Mouse (Mus musculus): ENCODE measurements at regions not wholly inside any gene's neighbourhood (a gene's known extent, or its start where the extent isn't known, plus 50 kb on each side); places are given as distances from the start of the nearest gene placed in this dataset.

DNA sequence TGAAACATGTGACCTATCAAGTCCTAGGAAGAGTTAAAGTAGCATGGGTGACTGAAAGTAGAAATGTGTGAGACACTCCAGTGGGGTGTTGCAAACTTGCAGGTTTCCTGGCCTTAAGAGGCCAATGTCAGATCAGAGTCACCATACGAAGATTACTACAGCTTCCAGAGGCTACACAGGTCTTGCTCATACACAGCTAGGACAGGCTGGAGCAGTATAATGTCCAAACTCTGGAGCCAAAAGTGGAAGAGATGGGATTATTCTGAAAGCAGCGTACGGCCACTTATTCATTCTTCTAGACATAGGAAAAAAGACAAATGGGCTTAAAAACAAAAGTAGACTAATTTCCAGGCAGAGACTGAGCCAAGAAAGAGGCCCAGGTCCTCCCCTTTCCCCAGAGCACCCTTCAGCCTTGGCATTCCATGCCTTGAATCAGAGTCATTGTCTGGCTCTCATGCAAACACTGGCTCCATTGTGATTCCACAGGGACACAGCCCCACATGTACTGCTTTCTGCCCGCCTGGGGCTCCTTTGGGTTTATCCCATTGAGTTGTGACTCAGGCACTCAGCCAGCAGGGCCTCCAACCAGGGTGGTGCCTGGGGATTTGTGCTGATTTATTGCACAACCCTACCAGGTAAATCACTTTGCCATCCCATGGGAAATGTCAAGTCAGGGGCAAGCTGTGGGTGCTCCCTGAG lies 94.5 kb downstream of the Rassf10 start:
- Histone ChIP-seq H3ac (ENCODE audit: control insufficient read depth, insufficient read length) (no peak overlapping the region), H3K36me3 (ENCODE audit: control insufficient read depth, insufficient read depth) (no peaks in the 10 kb centered on the region), H3K27me3 (ENCODE audit: control insufficient read depth, insufficient read depth, insufficient read length) (peaks cover 20% of the 10 kb centered on the region), H3K79me2 (ENCODE audit: control insufficient read depth, insufficient read depth) (no peaks in the 10 kb centered on the region), H3K4me3 (no peak overlapping the region), H3K4me2 (ENCODE audit: low read depth) (no peak overlapping the region)
- TF ChIP-seq POLR2AphosphoS2 (IDR thresholded peaks at IDR 0.05; ENCODE audit: insufficient read length, low read depth) (no peak), MAX (IDR thresholded peaks at IDR 0.05; ENCODE audit: low read depth) (no peak), TCF12 (IDR thresholded peaks at IDR 0.05; ENCODE audit: insufficient read depth, poor library complexity, severe bottlenecking) (no peak), POLR2A (IDR thresholded peaks at IDR 0.05; ENCODE audit: insufficient read length, low read depth) (no peak), REST (IDR thresholded peaks at IDR 0.05; ENCODE audit: insufficient read depth, insufficient read length) (no peak), MYOD1 (IDR thresholded peaks at IDR 0.05; ENCODE audit: control insufficient read depth in 1 of 3, insufficient read length in 2 of 3, low read depth in 2 of 3) (no peak), CEBPB (IDR thresholded peaks at IDR 0.05; ENCODE audit: insufficient read depth, poor library complexity, severe bottlenecking) (no peak)

- Histone ChIP-seq H3ac (ENCODE audit: control insufficient read depth, insufficient read length) (no peak overlapping the region), H3K36me3 (ENCODE audit: control insufficient read depth, insufficient read depth) (no peaks in the 10 kb centered on the region)
Measured at GRCm38 (mm10) chr7:113049440-113049839, 95.7 kb downstream of the Rassf10 start.

DNA sequence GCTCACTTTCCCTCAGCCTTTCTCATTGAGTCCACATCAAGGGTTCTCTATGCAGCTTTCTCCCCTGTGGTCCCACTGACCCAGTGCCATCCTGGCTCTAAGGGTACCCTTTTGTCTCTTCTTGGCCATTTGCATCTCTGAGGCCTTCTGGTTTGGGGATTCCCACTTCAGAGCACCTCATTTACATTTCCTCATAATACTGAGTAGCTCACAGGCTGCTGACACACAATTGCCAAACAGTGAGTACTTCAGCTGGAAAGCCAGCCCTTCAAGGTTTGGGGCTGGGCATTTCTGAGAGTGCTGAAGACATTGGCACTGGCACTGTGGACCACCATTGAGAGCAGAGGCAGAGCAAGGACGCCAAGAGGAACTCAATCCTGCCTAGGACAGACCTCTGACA lies 99.2 kb downstream of the Rassf10 start:
- no peak overlapping the region for H3K4me2 ChIP-seq (ENCODE audit: low read depth)
- peaks cover 31% of the 10 kb centered on the region for H3K27me3 ChIP-seq (ENCODE audit: control insufficient read depth, insufficient read depth, insufficient read length)
- H3K4me3 ChIP-seq: no peak overlapping the region
- no peak overlapping the region for H3ac ChIP-seq (ENCODE audit: control insufficient read depth, insufficient read length)
- no peaks in the 10 kb centered on the region for H3K79me2 ChIP-seq (ENCODE audit: control insufficient read depth, insufficient read depth)
- no peaks in the 10 kb centered on the region for H3K36me3 ChIP-seq (ENCODE audit: control insufficient read depth, insufficient read depth)
- TF ChIP-seq MYOD1 (IDR thresholded peaks at IDR 0.05; ENCODE audit: control insufficient read depth in 1 of 3, insufficient read length in 2 of 3, low read depth in 2 of 3) (no peak), USF1 (IDR thresholded peaks at IDR 0.05; ENCODE audit: low read depth) (no peak), TCF3 (IDR thresholded peaks at IDR 0.05; ENCODE audit: insufficient read length, low read depth) (no peak), POLR2A (IDR thresholded peaks at IDR 0.05; ENCODE audit: insufficient read length, low read depth) (no peak), POLR2AphosphoS2 (IDR thresholded peaks at IDR 0.05; ENCODE audit: insufficient read length, low read depth) (no peak), MAX (IDR thresholded peaks at IDR 0.05; ENCODE audit: low read depth) (no peak)

More at GRCm38 (mm10) chr7:113049440-113049839, 95.7 kb downstream of the Rassf10 start:
- Histone ChIP-seq H3K4me3 (no peak overlapping the region), H3K4me2 (ENCODE audit: low read depth) (no peak overlapping the region), H3K79me2 (ENCODE audit: control insufficient read depth, insufficient read depth) (no peaks in the 10 kb centered on the region), H3K27me3 (ENCODE audit: control insufficient read depth, insufficient read depth, insufficient read length) (peaks cover 22% of the 10 kb centered on the region)
- TF ChIP-seq CEBPB (IDR thresholded peaks at IDR 0.05; ENCODE audit: insufficient read depth, poor library complexity, severe bottlenecking): no peak
- no peak for TF ChIP-seq SRF (IDR thresholded peaks at IDR 0.05; ENCODE audit: control insufficient read depth, insufficient read length, low read depth)
- no peak for TF ChIP-seq REST (IDR thresholded peaks at IDR 0.05; ENCODE audit: insufficient read depth, insufficient read length)
- no peak for TF ChIP-seq TCF12 (IDR thresholded peaks at IDR 0.05; ENCODE audit: insufficient read depth, poor library complexity, severe bottlenecking)
- no peak for TF ChIP-seq MYOD1 (IDR thresholded peaks at IDR 0.05; ENCODE audit: control insufficient read depth in 1 of 3, insufficient read length in 2 of 3, low read depth in 2 of 3)
- TF ChIP-seq MAX (IDR thresholded peaks at IDR 0.05; ENCODE audit: low read depth): no peak
- TF ChIP-seq USF1 (IDR thresholded peaks at IDR 0.05; ENCODE audit: low read depth): no peak
- no peak for TF ChIP-seq POLR2A (IDR thresholded peaks at IDR 0.05; ENCODE audit: insufficient read length, low read depth)
- no peak for TF ChIP-seq E2F4 (IDR thresholded peaks at IDR 0.05; ENCODE audit: insufficient read depth)
- TF ChIP-seq TCF3 (IDR thresholded peaks at IDR 0.05; ENCODE audit: insufficient read length, low read depth): no peak
- TF ChIP-seq POLR2AphosphoS2 (IDR thresholded peaks at IDR 0.05; ENCODE audit: insufficient read length, low read depth): no peak
- no peak for TF ChIP-seq MYOG (IDR thresholded peaks at IDR 0.05; ENCODE audit: control insufficient read depth in 1 of 3, insufficient read depth in 1 of 3, insufficient read length in 2 of 3, low read depth in 2 of 3)

DNA sequence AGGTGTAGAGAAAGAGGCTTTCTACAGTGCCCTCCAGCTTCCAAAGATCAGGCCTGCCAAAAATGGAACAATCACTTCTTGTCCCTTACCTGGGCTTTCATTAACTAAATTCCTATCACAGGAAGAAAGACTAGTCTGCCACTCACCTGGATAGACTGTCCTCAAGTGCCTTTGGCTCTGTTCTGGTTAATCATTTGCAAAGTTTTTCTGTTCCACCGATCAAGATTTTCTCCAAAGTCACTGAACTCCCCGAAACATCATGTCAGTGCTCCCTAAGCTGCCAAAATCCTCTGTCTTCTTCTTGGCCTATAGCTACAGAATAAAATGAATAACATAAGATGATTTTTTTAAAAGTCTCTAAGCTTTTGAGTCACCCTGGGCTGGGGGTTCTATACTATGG lies 102.7 kb downstream of the Rassf10 start:
- TF ChIP-seq MYOG (IDR thresholded peaks at IDR 0.05; ENCODE audit: control insufficient read depth in 1 of 3, insufficient read depth in 1 of 3, insufficient read length in 2 of 3, low read depth in 2 of 3) (no peak), TCF3 (IDR thresholded peaks at IDR 0.05; ENCODE audit: insufficient read length, low read depth) (no peak), E2F4 (IDR thresholded peaks at IDR 0.05; ENCODE audit: insufficient read depth) (no peak), MAX (IDR thresholded peaks at IDR 0.05; ENCODE audit: low read depth) (no peak), SRF (IDR thresholded peaks at IDR 0.05; ENCODE audit: control insufficient read depth, insufficient read length, low read depth) (no peak), CEBPB (IDR thresholded peaks at IDR 0.05; ENCODE audit: insufficient read depth, poor library complexity, severe bottlenecking) (no peak), TCF12 (IDR thresholded peaks at IDR 0.05; ENCODE audit: insufficient read depth, poor library complexity, severe bottlenecking) (no peak), USF1 (IDR thresholded peaks at IDR 0.05; ENCODE audit: low read depth) (no peak), MYOD1 (IDR thresholded peaks at IDR 0.05; ENCODE audit: control insufficient read depth in 1 of 3, insufficient read length in 2 of 3, low read depth in 2 of 3) (no peak), POLR2AphosphoS2 (IDR thresholded peaks at IDR 0.05; ENCODE audit: insufficient read length, low read depth) (no peak), REST (IDR thresholded peaks at IDR 0.05; ENCODE audit: insufficient read depth, insufficient read length) (no peak), POLR2A (IDR thresholded peaks at IDR 0.05; ENCODE audit: insufficient read length, low read depth) (no peak)
- Histone ChIP-seq H3K4me2 (ENCODE audit: low read depth) (no peak overlapping the region), H3K27me3 (ENCODE audit: control insufficient read depth, insufficient read depth, insufficient read length) (peaks cover 29% of the 10 kb centered on the region)

More for the DNA sequence above, 102.7 kb downstream of the Rassf10 start:
- no peak overlapping the region for H3K4me3 ChIP-seq
- H3K79me2 ChIP-seq (ENCODE audit: control insufficient read depth, insufficient read depth): no peaks in the 10 kb centered on the region
- no peak overlapping the region for H3ac ChIP-seq (ENCODE audit: control insufficient read depth, insufficient read length)
- no peaks in the 10 kb centered on the region for H3K36me3 ChIP-seq (ENCODE audit: control insufficient read depth, insufficient read depth)
